Mouse (Mus musculus) cerebral cortex, adult 2 months (tissue): ENCODE measurements around the gene Necab2.

Source experiments
- whole genome bisulfite sequencing: fragments of 180-500 bp; shearing (Covaris S2); methylation state at CpG from one replicate; pipeline ENCODE4 v1.1.7; 2018; 5-methylcytosine and 5-hydroxymethylcytosine counted together

The Necab2 gene

DNA sequence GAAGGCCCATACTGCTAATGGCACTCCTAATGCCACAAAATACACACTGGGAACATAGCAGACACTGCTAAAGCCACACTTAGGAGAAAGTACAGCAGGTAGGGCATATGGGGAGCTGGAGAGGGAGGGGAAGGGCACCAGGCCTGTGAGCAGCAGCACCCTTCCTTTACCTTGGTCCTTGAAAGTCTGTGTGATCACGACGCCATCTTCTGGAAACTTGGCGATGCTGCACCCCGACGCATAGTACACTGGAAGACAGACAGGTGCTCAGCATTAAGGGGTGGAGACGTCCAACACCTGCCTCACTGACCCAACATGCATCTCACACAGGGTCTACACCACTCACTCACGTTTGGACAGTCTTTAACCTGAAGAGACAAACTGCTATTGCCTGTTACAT lies 73.6 kb downstream of the Necab2 start:
- 71% methylated on average over 7 of the region's 7 CpGs for WGBS
